Mouse (Mus musculus) embryonic facial prominence, embryonic 15.5 days (tissue): ENCODE results near the gene Cdh24. TPM values are rescaled to one million over a fixed set of nuclear protein-coding genes. Genes with fewer than 3 reads are reported as not detected.

Experiments used
- ATAC-seq: fragments of 200-750 bp; cut with Nextera tagmentation; 2 replicates; pipeline ENCODE4 v1.8.0; 2017; ENCODE audit warnings: low read depth, moderate TSS enrichment; ENCODE audit not compliant: insufficient number of reproducible peaks, low FRiP score, low TSS enrichment
- H3K27ac ChIP-seq: fragments of 300-500 bp; sonication (generic); replicated peaks from 2 replicates; pipeline ENCODE4 v1.5.1; 2015; ENCODE audit warnings: mild to moderate bottlenecking, inconsistent platforms
- H3K27me3 ChIP-seq: fragments of 300-500 bp; sonication (generic); 2 replicates; pipeline ENCODE4 v1.6.1; 2015; ENCODE audit warnings: inconsistent platforms
- H3K36me3 ChIP-seq: fragments of 300-500 bp; sonication (generic); 2 replicates; pipeline ENCODE4 v1.6.1; 2015; ENCODE audit warnings: mild to moderate bottlenecking, inconsistent platforms
- H3K4me1 ChIP-seq: fragments of 300-500 bp; sonication (generic); 2 replicates; pipeline ENCODE4 v1.6.1; 2015; ENCODE audit warnings: inconsistent platforms
- H3K4me2 ChIP-seq: fragments of 300-500 bp; sonication (generic); replicated peaks from 2 replicates; pipeline ENCODE4 v1.6.1; 2015; ENCODE audit warnings: mild to moderate bottlenecking, inconsistent platforms
- H3K4me3 ChIP-seq: fragments of 300-500 bp; sonication (generic); replicated peaks from 2 replicates; pipeline ENCODE4 v1.5.1; 2015; ENCODE audit warnings: mild to moderate bottlenecking, inconsistent platforms
- H3K9ac ChIP-seq: fragments of 300-500 bp; sonication (generic); 2 replicates; pipeline ENCODE4 v1.6.1; 2015; ENCODE audit warnings: inconsistent platforms
- H3K9me3 ChIP-seq: fragments of 300-500 bp; sonication (generic); replicated peaks from 2 replicates; pipeline ENCODE4 v1.6.1; 2016; ENCODE audit warnings: inconsistent platforms
- WGBS: fragments of 180-500 bp; shearing (Covaris S2); methylation state at CpG from one replicate; pipeline ENCODE4 v1.1.7; 2015; 5-methylcytosine and 5-hydroxymethylcytosine counted together
- polyA plus RNA-seq: library from polyadenylated mRNA; unstranded; fragments of >200 nt; fragmentation: Nextera tagmentation; extraction: Ambion mirVana; gene quantifications from 2 replicates; pipeline ENCODE4 v1.2.1, GENCODE M21; 2015

The Cdh24 gene
- polyA plus RNA-seq, 1 experiment from 2014 or later, result 4.8 TPM

DNA sequence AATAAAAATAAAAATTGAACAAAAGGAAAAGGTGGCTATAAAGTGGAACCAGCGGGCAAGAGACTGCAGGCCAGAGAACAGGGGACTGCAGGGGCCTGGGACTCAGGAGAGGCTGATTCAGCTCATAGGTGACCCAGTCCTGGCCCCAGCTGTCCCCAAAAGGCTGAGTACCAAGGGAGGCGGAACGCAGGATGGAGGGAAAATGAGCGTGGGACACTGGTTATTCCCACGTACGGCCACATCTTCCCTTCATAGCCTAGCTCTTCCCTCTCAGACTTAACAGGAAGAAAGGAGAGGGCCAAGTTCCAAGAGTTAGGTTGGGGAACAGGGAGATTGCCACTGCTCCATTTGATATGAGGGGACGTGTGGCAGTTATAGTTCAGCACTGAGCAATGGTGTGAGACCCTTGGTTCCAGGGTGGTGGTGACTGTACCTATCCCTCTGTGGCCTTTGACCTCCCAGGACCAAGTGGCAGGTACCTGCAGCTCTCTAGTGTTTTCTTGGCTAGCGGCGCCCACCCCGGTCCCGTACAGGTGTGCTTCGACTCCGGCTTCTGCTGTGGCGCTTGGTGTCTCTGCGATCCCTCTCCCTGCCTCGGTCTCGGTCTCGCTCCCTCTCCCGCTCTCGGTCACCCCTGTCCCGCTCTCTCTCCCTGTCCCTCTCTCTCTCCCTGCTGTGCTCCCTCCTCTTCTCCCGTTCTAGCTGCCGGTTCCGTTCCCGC, 1.2 kb upstream of the Cdh24 start:
- no peaks in the 10 kb centered on the region for H3K27me3 ChIP-seq
- H3K9me3 ChIP-seq, result no peaks in the 10 kb centered on the region
- ATAC-seq, result no peak
- H3K4me3 ChIP-seq, result no peak overlapping the region
- H3K9ac ChIP-seq, result no peak overlapping the region
- peaks cover 23% of the 10 kb centered on the region for H3K4me1 ChIP-seq
- H3K36me3 ChIP-seq, result peaks cover 63% of the 10 kb centered on the region
- WGBS, result 79% methylated on average over 25 of the region's 25 CpGs
- no peak overlapping the region for H3K27ac ChIP-seq
- H3K4me2 ChIP-seq, result no peak overlapping the region

DNA sequence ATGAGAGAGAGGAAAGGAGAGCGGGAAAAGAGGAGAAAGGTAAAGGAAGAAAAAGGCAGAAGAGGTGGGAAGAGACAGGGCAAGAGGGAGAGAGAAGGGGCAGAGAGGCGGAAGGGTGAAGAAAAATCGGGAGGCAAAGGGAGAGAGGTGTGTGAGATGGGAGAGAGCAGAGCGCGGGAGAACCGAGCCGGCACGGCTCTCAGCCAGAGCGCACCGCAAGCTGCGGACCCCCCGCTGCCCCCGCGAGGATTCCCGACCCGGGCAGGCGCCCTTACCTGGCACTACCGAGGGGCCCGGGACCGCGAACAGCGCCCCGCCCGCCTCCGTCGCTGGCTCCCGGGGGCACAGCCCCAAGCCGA, 239 bp downstream of the Cdh24 start, which contains the start of gene Gm17606:
Gene Gm17606, plus strand, starts transcription at position 7 of the 359 bp plus-strand sequence.
- peak within 1 kb of the TSS; percentile 86 for H3K27ac ChIP-seq
- H3K4me3 ChIP-seq, result peak within 1 kb of the TSS; percentile 80
- no peaks in the 10 kb centered on the region for H3K27me3 ChIP-seq
- H3K9me3 ChIP-seq, result no peaks in the 10 kb centered on the region
- peaks cover 23% of the 10 kb centered on the region for H3K4me1 ChIP-seq
- peak within 1 kb of the TSS; percentile 72 for H3K9ac ChIP-seq
- WGBS, result 1% methylated on average over 28 of the region's 28 CpGs
- H3K36me3 ChIP-seq, result peaks cover 62% of the 10 kb centered on the region
- peak within 1 kb of the TSS; percentile 96 for H3K4me2 ChIP-seq
- no peak for ATAC-seq

DNA sequence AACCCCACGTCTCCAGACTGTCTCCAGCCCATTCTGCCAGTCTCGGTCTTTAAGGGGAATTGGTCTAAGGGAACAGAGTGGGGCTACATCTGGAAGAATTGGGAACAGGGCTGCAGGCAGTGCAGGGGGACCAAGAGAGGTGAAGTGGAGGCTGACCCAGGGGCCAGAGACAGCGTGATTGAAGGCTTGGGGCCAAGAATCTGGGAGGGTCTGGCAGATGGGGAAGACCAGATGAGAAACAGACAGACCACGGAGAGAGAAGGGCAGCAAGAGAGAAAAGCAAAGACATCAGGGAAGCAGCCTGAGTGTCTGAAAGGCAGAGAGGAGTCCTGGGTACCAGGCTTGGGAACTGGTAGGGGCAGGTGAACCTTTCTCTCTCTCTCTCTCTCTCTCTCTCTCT, 1.0 kb downstream of the Cdh24 start:
- Histone ChIP-seq H3K36me3 (peaks cover 59% of the 10 kb centered on the region), H3K27me3 (no peaks in the 10 kb centered on the region), H3K9ac (no peak overlapping the region), H3K27ac (0 out of 2 replicates have a peak overlapping the region, but pooled peaks have one; percentile 5), H3K9me3 (no peaks in the 10 kb centered on the region), H3K4me3 (peak overlapping the region; percentile 80), H3K4me1 (peaks cover 23% of the 10 kb centered on the region), H3K4me2 (peak overlapping the region; percentile 96)
- no peak for ATAC-seq
- 14% methylated on average over 4 of the region's 4 CpGs for WGBS

DNA sequence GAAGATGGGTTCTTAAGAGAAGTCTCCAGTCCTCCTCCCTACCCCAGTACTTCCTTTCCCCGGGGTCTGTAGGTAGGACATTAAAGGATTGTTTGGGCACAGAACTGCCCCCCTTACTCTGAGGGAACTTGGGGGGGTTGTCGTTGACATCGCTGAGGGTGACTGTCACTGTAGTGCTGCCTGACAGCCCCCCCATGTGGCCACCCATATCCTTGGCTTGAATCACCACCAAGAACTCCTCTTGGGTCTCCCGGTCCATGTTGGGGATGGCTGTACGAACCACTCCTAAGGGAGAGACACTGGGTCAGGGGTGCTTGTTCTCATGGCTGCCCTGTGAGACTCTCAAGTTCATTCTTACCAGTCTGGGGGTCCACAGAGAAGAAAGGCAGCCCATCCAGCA, 3.0 kb downstream of the Cdh24 start:
- no peak overlapping the region for H3K4me2 ChIP-seq

DNA sequence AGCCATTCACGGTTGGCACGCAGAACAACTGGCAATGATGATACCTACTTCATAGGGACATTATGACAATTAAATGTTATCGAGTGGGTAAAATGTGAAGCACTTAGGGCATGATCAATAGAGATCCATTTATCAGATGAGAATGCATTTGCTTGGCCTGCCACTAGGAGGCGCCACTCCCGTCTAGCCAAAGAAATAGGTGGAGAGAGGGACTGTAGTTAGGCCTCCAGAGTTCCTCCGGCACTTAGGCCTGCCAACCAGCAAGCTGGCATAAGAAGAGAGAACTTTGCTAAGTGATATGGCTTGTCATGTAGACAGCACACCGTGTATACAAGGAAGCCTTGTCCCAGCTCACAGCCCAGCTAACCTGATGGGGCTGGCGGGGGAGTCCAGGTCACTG, 4.2 kb downstream of the Cdh24 start:
- Histone ChIP-seq H3K9me3 (no peaks in the 10 kb centered on the region), H3K9ac (no peak overlapping the region), H3K27me3 (no peaks in the 10 kb centered on the region), H3K36me3 (peaks cover 50% of the 10 kb centered on the region), H3K4me2 (no peak overlapping the region), H3K27ac (no peak overlapping the region), H3K4me1 (peaks cover 23% of the 10 kb centered on the region), H3K4me3 (no peak overlapping the region)
- ATAC-seq, result no peak
- WGBS, result 51% methylated on average over 8 of the region's 8 CpGs

More for the DNA sequence above, 3.0 kb downstream of the Cdh24 start:
- ATAC-seq, result no peak
- Histone ChIP-seq H3K9ac (no peak overlapping the region), H3K4me3 (no peak overlapping the region), H3K27ac (no peak overlapping the region), H3K4me1 (peaks cover 23% of the 10 kb centered on the region), H3K36me3 (peaks cover 49% of the 10 kb centered on the region), H3K27me3 (no peaks in the 10 kb centered on the region), H3K9me3 (no peaks in the 10 kb centered on the region)
- 64% methylated on average over 5 of the region's 5 CpGs for WGBS

DNA sequence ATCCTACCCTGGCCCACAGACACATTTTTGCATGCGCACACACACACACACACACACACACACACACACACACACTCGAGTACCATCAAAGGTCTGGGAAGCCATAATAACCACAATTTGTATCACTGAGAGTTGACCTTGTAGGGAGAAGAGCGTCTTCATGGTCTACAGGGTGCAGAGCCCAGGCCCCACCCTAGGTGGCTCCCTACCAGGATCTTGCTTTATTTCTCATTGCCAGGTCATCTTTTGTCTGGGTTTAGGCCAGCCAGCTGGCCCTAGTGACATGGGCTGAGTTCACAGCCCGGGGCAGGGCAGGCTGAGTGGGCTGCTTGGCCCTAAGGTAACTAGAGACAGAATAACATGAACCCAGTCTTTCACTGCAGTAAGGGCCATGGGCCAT, 7.0 kb downstream of the Cdh24 start:
- WGBS, result 78% methylated on average over 4 of the region's 4 CpGs
- H3K27ac ChIP-seq, result no peak overlapping the region
- no peak overlapping the region for H3K9ac ChIP-seq
- H3K36me3 ChIP-seq, result peaks cover 64% of the 10 kb centered on the region
- H3K27me3 ChIP-seq, result no peaks in the 10 kb centered on the region
- H3K4me3 ChIP-seq, result no peak overlapping the region
- no peak overlapping the region for H3K4me2 ChIP-seq
- H3K4me1 ChIP-seq, result peaks cover under 1% of the 10 kb centered on the region; the same call in 1 of the 2 replicates
- ATAC-seq, result no peak
- H3K9me3 ChIP-seq, result no peaks in the 10 kb centered on the region

DNA sequence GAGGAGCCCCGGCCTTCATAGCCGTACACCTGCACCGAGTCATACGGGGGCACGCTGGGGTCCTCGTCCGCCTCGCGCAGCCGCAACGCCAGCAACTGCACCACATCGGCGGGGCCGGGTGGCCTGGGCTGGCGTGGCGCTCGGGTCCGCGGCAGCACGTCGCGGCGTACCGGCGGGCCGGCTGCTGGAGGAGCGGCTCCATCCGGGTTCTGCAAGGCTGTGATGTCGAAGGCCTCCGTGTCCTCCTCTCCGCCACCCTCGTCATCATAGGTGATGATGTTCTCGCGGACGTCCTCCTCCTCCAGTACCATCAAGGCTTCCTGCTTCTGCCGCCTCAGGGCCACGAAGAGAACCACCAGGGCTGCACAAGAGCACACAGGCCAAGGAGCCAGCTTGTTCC, 8.9 kb downstream of the Cdh24 start:
- H3K4me2 ChIP-seq, result no peak overlapping the region
- H3K4me3 ChIP-seq, result no peak overlapping the region
- no peaks in the 10 kb centered on the region for H3K9me3 ChIP-seq
- ATAC-seq, result no peak
- no peak overlapping the region for H3K9ac ChIP-seq
- H3K36me3 ChIP-seq, result peaks cover 53% of the 10 kb centered on the region
- H3K27me3 ChIP-seq, result no peaks in the 10 kb centered on the region
- H3K27ac ChIP-seq, result no peak overlapping the region
- H3K4me1 ChIP-seq, result no peaks in the 10 kb centered on the region
- WGBS, result 94% methylated on average over 28 of the region's 37 CpGs

DNA sequence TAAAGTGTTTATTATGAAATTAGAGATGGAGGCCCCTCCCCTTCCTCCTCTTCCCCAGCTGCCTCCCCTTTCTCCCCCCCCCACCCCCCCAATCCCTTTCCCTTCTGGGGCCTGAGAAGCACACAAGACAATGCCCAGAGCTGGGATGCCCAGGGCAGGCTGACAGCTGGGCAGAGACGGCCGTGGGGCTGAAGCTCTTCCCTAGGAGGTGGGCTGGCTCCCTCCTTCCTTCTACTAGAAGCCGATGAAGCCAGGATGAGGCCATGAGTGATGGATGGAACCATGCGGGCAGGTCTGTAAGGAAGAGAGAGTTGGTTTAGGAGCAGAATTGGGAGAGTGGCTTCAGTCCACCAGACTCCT, 9.9 kb downstream of the Cdh24 start:
- no peak for ATAC-seq
- H3K27me3 ChIP-seq, result no peaks in the 10 kb centered on the region

DNA sequence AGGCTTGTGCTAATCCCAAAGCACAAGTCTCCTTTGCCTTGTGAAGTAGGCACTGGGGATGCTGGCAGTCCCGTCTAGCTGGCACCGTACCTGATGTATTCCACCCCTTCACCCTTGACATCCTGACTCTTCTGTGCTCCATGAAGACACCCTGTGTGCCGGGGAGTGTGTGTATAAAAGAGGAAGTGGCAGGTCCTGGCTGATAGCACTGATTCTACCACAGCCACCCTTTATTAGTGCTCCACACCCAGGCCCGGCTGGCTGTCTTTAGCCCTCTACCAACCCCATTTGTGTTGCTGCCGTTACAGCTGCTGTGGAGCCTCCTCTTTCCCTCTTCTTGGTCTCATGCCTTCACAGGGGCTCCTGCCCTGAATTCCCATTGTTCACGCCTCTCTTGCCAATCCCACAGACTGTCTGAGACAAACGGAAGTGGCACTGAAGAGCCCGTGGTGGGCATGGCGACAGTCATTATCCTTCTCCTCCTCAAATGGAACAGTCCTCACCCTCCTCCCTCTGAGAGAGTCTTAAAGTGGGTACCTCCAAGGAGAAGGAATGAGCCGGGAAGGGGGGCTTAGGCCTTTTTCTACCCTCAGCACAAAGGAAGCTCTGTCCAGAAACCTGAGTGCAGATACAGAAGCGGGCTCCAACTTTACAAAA, 10.5 kb downstream of the Cdh24 start:
- Histone ChIP-seq H3K4me3 (no peak overlapping the region), H3K27ac (no peak overlapping the region), H3K9me3 (no peaks in the 10 kb centered on the region), H3K9ac (no peak overlapping the region), H3K27me3 (no peaks in the 10 kb centered on the region), H3K4me2 (no peak overlapping the region), H3K36me3 (peaks cover 39% of the 10 kb centered on the region), H3K4me1 (no peaks in the 10 kb centered on the region)
- WGBS, result 66% methylated on average over 11 of the region's 11 CpGs
- no peak for ATAC-seq

More for the DNA sequence above, 9.9 kb downstream of the Cdh24 start:
- Histone ChIP-seq H3K4me2 (no peak overlapping the region), H3K27ac (no peak overlapping the region), H3K9me3 (no peaks in the 10 kb centered on the region), H3K4me1 (no peaks in the 10 kb centered on the region), H3K4me3 (no peak overlapping the region), H3K9ac (no peak overlapping the region), H3K36me3 (peaks cover 44% of the 10 kb centered on the region)
- 63% methylated on average over 4 of the region's 4 CpGs for WGBS

DNA sequence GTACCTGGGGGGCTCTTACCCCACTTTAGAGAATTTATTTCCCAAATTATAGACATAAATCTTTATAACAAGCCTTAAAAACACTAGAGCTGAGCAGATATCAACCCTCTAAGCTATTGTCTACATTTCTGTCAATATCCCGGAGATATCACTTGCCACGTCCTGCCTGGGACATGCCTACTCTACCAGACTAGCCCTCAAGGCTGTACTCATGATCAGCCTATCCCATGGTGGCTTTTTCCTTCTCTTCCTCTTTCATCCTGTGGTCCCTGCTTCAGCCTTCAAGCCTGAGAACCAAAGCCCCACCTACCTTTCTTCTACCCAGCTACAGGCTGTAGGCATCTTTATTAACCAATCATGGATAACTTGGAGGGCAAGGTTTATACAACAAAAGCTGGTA, 11.4 kb downstream of the Cdh24 start:
- H3K4me2 ChIP-seq, result no peak overlapping the region
- H3K27me3 ChIP-seq, result no peaks in the 10 kb centered on the region
- WGBS, result 80% methylated on average over 2 of the region's 2 CpGs
- H3K27ac ChIP-seq, result no peak overlapping the region
- no peak overlapping the region for H3K4me3 ChIP-seq
- H3K36me3 ChIP-seq, result peaks cover 36% of the 10 kb centered on the region
- no peak overlapping the region for H3K9ac ChIP-seq
- no peaks in the 10 kb centered on the region for H3K9me3 ChIP-seq
- no peaks in the 10 kb centered on the region for H3K4me1 ChIP-seq
- no peak for ATAC-seq

DNA sequence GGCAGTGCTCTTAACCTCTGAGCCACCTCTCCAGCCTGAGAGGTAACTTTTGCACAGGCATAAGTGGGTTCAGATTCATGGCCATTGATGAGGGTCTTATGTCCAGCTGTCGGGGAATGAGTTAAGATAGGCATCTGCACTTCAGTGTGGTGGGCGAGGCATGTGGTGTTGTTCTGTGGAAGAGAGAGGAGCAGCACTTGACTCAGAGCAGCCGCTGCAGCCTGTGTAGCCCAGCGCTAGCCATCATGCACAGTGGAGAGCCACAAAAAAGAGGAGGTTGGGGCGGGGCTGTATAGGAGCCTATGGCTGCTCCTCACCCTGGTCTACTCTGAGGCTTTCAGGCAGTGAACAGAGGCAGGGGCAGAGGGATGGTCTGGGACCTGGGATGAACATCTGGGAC, 13.1 kb downstream of the Cdh24 start:
- peaks cover 26% of the 10 kb centered on the region for H3K36me3 ChIP-seq
- H3K4me3 ChIP-seq, result no peak overlapping the region
- H3K27me3 ChIP-seq, result no peaks in the 10 kb centered on the region
- WGBS, result 70% methylated on average over 5 of the region's 5 CpGs
- H3K9me3 ChIP-seq, result no peaks in the 10 kb centered on the region
- no peak for ATAC-seq
- H3K4me1 ChIP-seq, result no peaks in the 10 kb centered on the region
- no peak overlapping the region for H3K4me2 ChIP-seq
- no peak overlapping the region for H3K9ac ChIP-seq
- no peak overlapping the region for H3K27ac ChIP-seq

DNA sequence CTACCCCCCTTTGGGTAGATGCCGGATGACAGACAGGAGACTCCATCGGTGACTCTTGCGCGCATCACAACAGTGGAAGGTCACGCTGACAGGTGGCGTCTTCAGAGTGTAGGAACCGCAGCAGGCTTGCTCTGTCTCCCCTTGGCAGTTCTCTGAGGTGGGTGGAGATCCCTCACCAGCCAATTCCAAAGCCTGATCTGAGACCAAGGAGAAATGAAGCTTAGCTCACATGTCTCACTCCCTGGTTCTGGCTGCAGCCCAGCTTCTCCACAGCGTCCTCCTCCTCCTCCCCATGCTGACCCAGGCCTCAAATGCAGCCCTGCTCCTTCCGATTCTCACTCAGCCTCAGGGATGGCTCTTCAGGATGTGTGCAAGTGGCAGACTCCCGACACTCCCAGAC, 16.2 kb downstream of the Cdh24 start:
- no peaks in the 10 kb centered on the region for H3K4me1 ChIP-seq
- no peaks in the 10 kb centered on the region for H3K36me3 ChIP-seq
- no peaks in the 10 kb centered on the region for H3K9me3 ChIP-seq
- no peaks in the 10 kb centered on the region for H3K27me3 ChIP-seq
- H3K4me2 ChIP-seq, result no peak overlapping the region
- WGBS, result 48% methylated on average over 10 of the region's 10 CpGs
- H3K9ac ChIP-seq, result no peak overlapping the region
- no peak overlapping the region for H3K27ac ChIP-seq
- no peak for ATAC-seq
- H3K4me3 ChIP-seq, result no peak overlapping the region
